Mouse (Mus musculus) lung, embryonic 15.5 days (tissue): ENCODE measurements around the gene Ciz1. TPM values are rescaled to one million over a fixed set of nuclear protein-coding genes. Genes with fewer than 3 reads are reported as not detected.

Experiments used
- ATAC-seq: fragments of 200-750 bp; cut with Nextera tagmentation; 2 replicates; pipeline ENCODE4 v1.8.0; 2017; ENCODE audit warnings: moderate number of reproducible peaks, borderline replicate concordance; ENCODE audit not compliant: low FRiP score, low TSS enrichment; ENCODE audit errors: extremely low read depth
- H3K27ac ChIP-seq: fragments of 300-500 bp; sonication (generic); 2 replicates; pipeline ENCODE4 v1.5.1; 2015; ENCODE audit warnings: moderate library complexity, mild to moderate bottlenecking, inconsistent platforms
- H3K27me3 ChIP-seq: fragments of 300-500 bp; sonication (generic); 2 replicates; pipeline ENCODE4 v1.6.1; 2015; ENCODE audit warnings: inconsistent platforms
- H3K36me3 ChIP-seq: fragments of 300-500 bp; sonication (generic); 2 replicates; pipeline ENCODE4 v1.6.1; 2015; ENCODE audit warnings: inconsistent platforms
- H3K4me1 ChIP-seq: fragments of 300-500 bp; sonication (generic); 2 replicates; pipeline ENCODE4 v1.6.1; 2015; ENCODE audit warnings: inconsistent platforms
- H3K4me2 ChIP-seq: fragments of 300-500 bp; sonication (generic); 2 replicates; pipeline ENCODE4 v1.6.1; 2015; ENCODE audit warnings: inconsistent platforms, mild to moderate bottlenecking, moderate library complexity
- H3K4me3 ChIP-seq: fragments of 300-500 bp; sonication (generic); 2 replicates; pipeline ENCODE4 v1.5.1; 2015; ENCODE audit warnings: mild to moderate bottlenecking, inconsistent platforms
- H3K9ac ChIP-seq: fragments of 300-500 bp; sonication (generic); 2 replicates; pipeline ENCODE4 v1.6.1; 2015; ENCODE audit warnings: inconsistent platforms
- H3K9me3 ChIP-seq: fragments of 300-500 bp; sonication (generic); 2 replicates; pipeline ENCODE4 v1.6.1; 2016; ENCODE audit warnings: inconsistent platforms
- WGBS: fragments of 180-500 bp; shearing (Covaris S2); methylation state at CpG from one replicate; pipeline ENCODE4 v1.1.7; 2015; 5-methylcytosine and 5-hydroxymethylcytosine counted together
- polyA plus RNA-seq: library from polyadenylated mRNA; unstranded; fragments of >200 nt; fragmentation: Nextera tagmentation; extraction: Ambion mirVana; gene quantifications from 2 replicates; pipeline ENCODE4 v1.2.1, GENCODE M21; 2015

Gene Ciz1
- polyA plus RNA-seq, 1 experiment from 2014 or later, result 47.7 TPM

DNA sequence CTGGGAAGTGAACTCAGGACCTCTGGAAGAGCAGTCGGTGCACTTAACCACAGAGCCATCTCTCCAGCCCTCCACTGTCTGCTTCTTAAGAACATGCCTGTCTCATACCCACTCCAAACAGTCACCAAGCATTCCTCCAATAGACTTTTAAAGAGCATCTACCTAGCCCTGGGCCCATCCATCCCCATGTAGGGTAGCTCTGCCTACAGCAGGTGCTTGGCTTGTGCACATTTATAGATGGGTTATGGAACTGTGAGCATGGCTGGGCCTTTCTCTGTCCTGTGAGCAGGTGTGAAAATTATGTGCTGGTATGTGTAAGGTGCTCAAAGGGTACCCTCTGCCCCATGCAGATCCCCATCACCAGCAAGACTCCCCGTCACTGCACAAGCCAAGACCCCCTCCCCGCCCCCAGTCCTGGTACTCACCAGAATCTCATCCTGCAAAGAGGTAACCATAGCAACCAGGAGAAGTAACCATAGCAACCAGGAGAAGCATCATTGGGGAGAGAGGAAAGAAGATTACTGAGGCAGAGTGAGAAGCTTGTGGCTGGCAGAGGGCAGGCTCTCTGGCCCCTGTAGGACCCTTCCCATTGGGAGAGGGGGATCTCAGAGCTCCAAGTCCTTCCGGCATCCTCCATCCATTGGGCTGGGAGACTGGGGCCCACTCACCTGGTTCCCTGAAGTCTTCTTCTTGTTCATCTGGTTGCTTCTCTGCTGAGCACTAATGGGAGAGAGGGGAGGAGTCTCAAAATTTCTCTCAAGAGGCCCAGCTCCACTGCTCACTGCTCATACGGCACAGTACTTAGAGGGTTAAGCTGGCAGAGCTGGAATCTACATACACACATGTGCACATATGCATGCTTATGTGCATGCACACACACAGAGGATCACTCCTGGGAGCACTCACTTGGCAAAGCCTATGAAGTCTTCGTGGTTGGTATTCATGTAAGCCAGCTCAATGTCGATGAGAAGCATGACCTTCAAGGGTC, 29.1 kb upstream of the Ciz1 start:
- Histone ChIP-seq H3K4me3 (no peak overlapping the region), H3K4me2 (no peak overlapping the region), H3K4me1 (peaks cover 27% of the 10 kb centered on the region), H3K36me3 (no peaks in the 10 kb centered on the region), H3K9me3 (no peaks in the 10 kb centered on the region), H3K27ac (no peak overlapping the region), H3K27me3 (no peaks in the 10 kb centered on the region), H3K9ac (no peak overlapping the region)
- 78% methylated on average over 7 of the region's 7 CpGs for WGBS
- no peak for ATAC-seq

- no peaks in the 10 kb centered on the region for H3K36me3 ChIP-seq
- no peak overlapping the region for H3K9ac ChIP-seq
- no peak overlapping the region for H3K4me3 ChIP-seq
- peaks cover 16% of the 10 kb centered on the region for H3K4me1 ChIP-seq
- H3K4me2 ChIP-seq, result no peak overlapping the region
- no peak overlapping the region for H3K27ac ChIP-seq
- ATAC-seq, result no peak
- no peaks in the 10 kb centered on the region for H3K9me3 ChIP-seq
- WGBS, result 54% methylated on average over 4 of the region's 4 CpGs
- H3K27me3 ChIP-seq, result no peaks in the 10 kb centered on the region
These were observed 27.8 kb upstream of the Ciz1 start for GRCm38 (mm10) chr2:32324322-32324721.

- no peak overlapping the region for H3K4me2 ChIP-seq
- WGBS, result 28% methylated on average over 7 of the region's 7 CpGs
- H3K4me3 ChIP-seq, result no peak overlapping the region
- H3K36me3 ChIP-seq, result no peaks in the 10 kb centered on the region
- H3K9ac ChIP-seq, result no peak overlapping the region
- peaks cover 6% of the 10 kb centered on the region for H3K4me1 ChIP-seq
- H3K27ac ChIP-seq, result 0 out of 2 replicates have a peak overlapping the region, but pooled peaks have one; percentile 1
- H3K9me3 ChIP-seq, result no peaks in the 10 kb centered on the region
- ATAC-seq, result no peak
- H3K27me3 ChIP-seq, result no peaks in the 10 kb centered on the region
These were observed 26.8 kb upstream of the Ciz1 start for GRCm38 (mm10) chr2:32325342-32325741.

- no peaks in the 10 kb centered on the region for H3K27me3 ChIP-seq
- no peak for ATAC-seq
- 61% methylated on average over 4 of the region's 4 CpGs for WGBS
These were observed 24.9 kb upstream of the Ciz1 start for GRCm38 (mm10) chr2:32327200-32327599.

DNA sequence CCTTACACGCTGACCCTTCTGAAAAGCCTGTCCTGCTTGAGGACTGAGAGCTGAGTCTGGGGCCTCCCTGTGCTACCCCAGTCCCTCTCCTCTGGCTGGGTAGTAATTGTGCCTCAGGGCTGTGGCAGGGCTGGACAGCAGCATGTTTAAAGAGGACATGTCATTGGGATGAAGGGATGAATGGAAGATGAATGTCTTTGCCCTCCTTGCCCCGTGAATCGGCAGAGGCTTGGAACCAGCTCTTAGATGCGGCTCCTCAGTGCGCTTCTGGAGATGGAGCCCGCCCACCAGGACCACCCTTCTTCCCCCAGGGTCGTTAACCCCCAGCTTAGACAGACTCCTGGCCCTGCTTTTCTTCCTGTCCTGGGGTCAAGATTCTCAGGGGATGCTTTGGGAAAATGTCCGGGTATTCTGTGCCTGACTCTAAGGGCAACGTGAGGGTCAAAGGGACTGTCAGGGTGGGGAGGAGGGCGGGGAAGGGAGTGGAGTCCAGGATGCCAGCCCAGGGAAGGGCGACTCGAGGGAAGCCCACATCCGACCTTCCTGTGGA, 23.1 kb upstream of the Ciz1 start:
- Histone ChIP-seq H3K4me2 (no peak overlapping the region), H3K9ac (no peak overlapping the region), H3K4me3 (no peak overlapping the region), H3K27ac (no peak overlapping the region), H3K9me3 (no peaks in the 10 kb centered on the region), H3K36me3 (no peaks in the 10 kb centered on the region), H3K27me3 (no peaks in the 10 kb centered on the region), H3K4me1 (no peaks in the 10 kb centered on the region)
- no peak for ATAC-seq
- 40% methylated on average over 13 of the region's 13 CpGs for WGBS

More at GRCm38 (mm10) chr2:32327200-32327599, 24.9 kb upstream of the Ciz1 start:
- Histone ChIP-seq H3K4me3 (no peak overlapping the region), H3K9ac (no peak overlapping the region), H3K4me2 (no peak overlapping the region), H3K9me3 (no peaks in the 10 kb centered on the region), H3K36me3 (no peaks in the 10 kb centered on the region), H3K4me1 (no peaks in the 10 kb centered on the region), H3K27ac (no peak overlapping the region)

DNA sequence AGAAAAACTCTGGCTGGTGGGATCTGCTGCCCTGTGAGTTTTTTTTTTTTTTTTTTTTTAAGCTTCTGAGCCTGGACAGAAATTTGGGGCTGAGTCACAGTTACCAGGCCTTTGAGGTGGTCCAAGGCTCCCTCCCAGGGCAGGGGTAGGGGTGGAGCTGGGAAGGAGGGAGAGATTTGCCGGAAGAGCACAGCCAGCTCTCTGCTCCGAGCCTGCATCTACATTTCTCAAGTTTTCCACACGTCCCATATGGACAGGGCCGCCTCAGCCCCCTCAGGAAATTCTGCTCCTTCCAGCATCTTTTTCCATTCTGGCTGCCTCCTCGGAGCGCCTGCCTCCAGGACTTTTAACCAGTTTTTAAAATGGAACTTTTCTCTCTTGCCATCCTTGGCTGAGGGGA, 22.6 kb upstream of the Ciz1 start:
- no peak for ATAC-seq
- H3K9me3 ChIP-seq, result no peaks in the 10 kb centered on the region
- 50% methylated on average over 6 of the region's 6 CpGs for WGBS
- H3K36me3 ChIP-seq, result no peaks in the 10 kb centered on the region
- no peak overlapping the region for H3K4me3 ChIP-seq
- no peak overlapping the region for H3K27ac ChIP-seq
- H3K9ac ChIP-seq, result no peak overlapping the region
- no peak overlapping the region for H3K4me2 ChIP-seq
- no peaks in the 10 kb centered on the region for H3K4me1 ChIP-seq
- H3K27me3 ChIP-seq, result no peaks in the 10 kb centered on the region

- no peak overlapping the region for H3K9ac ChIP-seq
- H3K4me3 ChIP-seq, result no peak overlapping the region
- WGBS, result 83% methylated on average over 5 of the region's 5 CpGs
- H3K4me2 ChIP-seq, result no peak overlapping the region
- H3K36me3 ChIP-seq, result no peaks in the 10 kb centered on the region
- no peak for ATAC-seq
- no peak overlapping the region for H3K27ac ChIP-seq
- no peaks in the 10 kb centered on the region for H3K4me1 ChIP-seq
- no peaks in the 10 kb centered on the region for H3K27me3 ChIP-seq
- H3K9me3 ChIP-seq, result no peaks in the 10 kb centered on the region
These were observed 20.0 kb upstream of the Ciz1 start for GRCm38 (mm10) chr2:32332159-32332558.

DNA sequence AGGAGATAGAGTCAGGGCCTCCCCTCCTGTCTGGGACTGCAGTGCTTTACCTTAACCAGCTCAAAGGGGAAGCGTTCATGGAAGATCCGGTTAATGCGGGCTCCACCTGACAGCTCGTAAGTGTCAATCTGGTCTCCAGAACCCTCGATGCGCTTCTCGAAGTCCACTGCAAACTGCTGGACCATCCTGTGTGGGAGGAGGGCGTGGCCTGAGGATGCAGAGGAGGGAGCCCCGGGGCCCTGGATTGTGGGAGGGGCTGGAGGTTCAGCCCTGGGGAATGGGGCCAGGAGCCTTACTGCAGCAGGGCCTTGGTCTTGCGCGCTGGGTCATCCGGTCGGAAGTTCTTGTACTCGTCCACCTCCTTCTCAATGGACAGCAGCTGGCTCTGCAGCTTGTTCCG, 16.2 kb upstream of the Ciz1 start:
- Histone ChIP-seq H3K4me2 (no peak overlapping the region), H3K36me3 (no peaks in the 10 kb centered on the region), H3K27me3 (no peaks in the 10 kb centered on the region), H3K9ac (no peak overlapping the region), H3K27ac (no peak overlapping the region), H3K4me1 (no peaks in the 10 kb centered on the region), H3K9me3 (no peaks in the 10 kb centered on the region), H3K4me3 (no peak overlapping the region)
- WGBS, result 54% methylated on average over 15 of the region's 15 CpGs
- ATAC-seq, result no peak

GRCm38 (mm10) chr2:32339912-32340642, 12.1 kb upstream of the Ciz1 start:
- ATAC-seq, result no peak
- WGBS, result 52% methylated on average over 26 of the region's 26 CpGs
- H3K4me3 ChIP-seq, result no peak overlapping the region
- H3K36me3 ChIP-seq, result no peaks in the 10 kb centered on the region
- H3K27ac ChIP-seq, result no peak overlapping the region
- no peaks in the 10 kb centered on the region for H3K4me1 ChIP-seq
- no peak overlapping the region for H3K4me2 ChIP-seq
- no peak overlapping the region for H3K9ac ChIP-seq
- no peaks in the 10 kb centered on the region for H3K27me3 ChIP-seq
- no peaks in the 10 kb centered on the region for H3K9me3 ChIP-seq

- Histone ChIP-seq H3K4me1 (no peaks in the 10 kb centered on the region), H3K9ac (no peak overlapping the region), H3K27ac (no peak overlapping the region), H3K27me3 (no peaks in the 10 kb centered on the region), H3K4me3 (no peak overlapping the region), H3K9me3 (no peaks in the 10 kb centered on the region), H3K4me2 (no peak overlapping the region), H3K36me3 (no peaks in the 10 kb centered on the region)
- ATAC-seq, result no peak
- WGBS, result 77% methylated on average over 13 of the region's 13 CpGs
These were observed 11.1 kb upstream of the Ciz1 start for GRCm38 (mm10) chr2:32340836-32341633.

GRCm38 (mm10) chr2:32341634-32341939, 10.5 kb upstream of the Ciz1 start:
- Histone ChIP-seq H3K36me3 (no peaks in the 10 kb centered on the region), H3K27ac (no peak overlapping the region), H3K4me1 (no peaks in the 10 kb centered on the region), H3K4me3 (no peak overlapping the region), H3K9ac (no peak overlapping the region), H3K4me2 (no peak overlapping the region), H3K27me3 (no peaks in the 10 kb centered on the region), H3K9me3 (no peaks in the 10 kb centered on the region)
- WGBS, result 77% methylated on average over 4 of the region's 4 CpGs
- no peak for ATAC-seq
